Mouse (Mus musculus) heart, embryonic 12.5 days (tissue): Measurements from ENCODE around the gene Itgam. TPM values are rescaled to one million over a fixed set of nuclear protein-coding genes. Genes with fewer than 3 reads are reported as not detected.

Experiments
- ATAC-seq: fragments of 200-750 bp; cut with Nextera tagmentation; 2 replicates; pipeline ENCODE4 v1.8.0; 2017; ENCODE audit warnings: moderate TSS enrichment, moderate library complexity; ENCODE audit not compliant: insufficient number of reproducible peaks, low FRiP score
- H3K27ac ChIP-seq: fragments of 300-500 bp; sonication (generic); 2 replicates; pipeline ENCODE4 v1.5.1; 2016; ENCODE audit warnings: mild to moderate bottlenecking, moderate library complexity; ENCODE audit not compliant: poor library complexity, severe bottlenecking
- H3K27me3 ChIP-seq: fragments of 300-500 bp; sonication (generic); replicated peaks from 2 replicates; pipeline ENCODE4 v1.6.1; 2016; ENCODE audit warnings: mild to moderate bottlenecking, moderate library complexity
- H3K36me3 ChIP-seq: fragments of 300-500 bp; sonication (generic); 2 replicates; pipeline ENCODE4 v1.6.1; 2016; ENCODE audit warnings: mild to moderate bottlenecking, moderate library complexity
- H3K4me1 ChIP-seq: fragments of 300-500 bp; sonication (generic); replicated peaks from 2 replicates; pipeline ENCODE4 v1.6.1; 2016; ENCODE audit warnings: mild to moderate bottlenecking
- H3K4me2 ChIP-seq: fragments of 300-500 bp; sonication (generic); 2 replicates; pipeline ENCODE4 v1.6.1; 2016; ENCODE audit warnings: mild to moderate bottlenecking, moderate library complexity
- H3K4me3 ChIP-seq: fragments of 300-500 bp; sonication (generic); 2 replicates; pipeline ENCODE4 v1.5.1; 2016; ENCODE audit warnings: mild to moderate bottlenecking
- H3K9ac ChIP-seq: fragments of 300-500 bp; sonication (generic); 2 replicates; pipeline ENCODE4 v1.6.1; 2016; ENCODE audit warnings: mild to moderate bottlenecking, moderate library complexity
- H3K9me3 ChIP-seq: fragments of 300-500 bp; sonication (generic); replicated peaks from 2 replicates; pipeline ENCODE4 v1.6.1; 2016; ENCODE audit warnings: mild to moderate bottlenecking, moderate library complexity
- WGBS: fragments of 180-500 bp; shearing (Covaris S2); methylation state at CpG from one replicate; pipeline ENCODE4 v1.1.7; 2016; 5-methylcytosine and 5-hydroxymethylcytosine counted together
- polyA plus RNA-seq: library from polyadenylated mRNA; unstranded; fragments of >200 nt; fragmentation: Nextera tagmentation; extraction: Ambion mirVana; gene quantifications from 2 replicates; pipeline ENCODE4 v1.2.1, GENCODE M21; 2016

Gene Itgam
- polyA plus RNA-seq, 1 experiment from 2014 or later, result 0.55 TPM

DNA sequence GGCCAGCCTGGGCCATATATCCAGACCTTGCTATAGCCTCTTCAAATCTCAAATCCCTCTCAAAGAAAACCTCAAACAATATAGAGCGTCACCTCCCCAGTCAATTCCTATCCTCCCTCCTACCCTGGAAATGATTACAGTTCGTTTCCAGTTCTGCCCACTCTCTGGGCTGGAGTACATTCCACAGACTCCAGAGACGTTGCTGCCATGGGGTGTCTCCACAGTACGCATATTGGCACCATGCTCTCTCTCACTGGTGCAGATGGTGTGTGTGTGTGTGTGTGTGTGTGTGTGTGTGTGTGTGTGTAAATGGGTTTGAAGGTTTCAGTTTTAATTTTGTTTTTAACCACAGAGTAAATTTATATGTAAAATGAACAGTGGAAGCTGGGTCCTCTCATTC lies 42.8 kb downstream of the Itgam start:
- no peak overlapping the region for H3K4me3 ChIP-seq
- no peaks in the 10 kb centered on the region for H3K9me3 ChIP-seq
- H3K4me1 ChIP-seq, result no peaks in the 10 kb centered on the region
- H3K27me3 ChIP-seq, result no peaks in the 10 kb centered on the region
- H3K9ac ChIP-seq, result no peak overlapping the region
- no peaks in the 10 kb centered on the region for H3K36me3 ChIP-seq
- no peak for ATAC-seq
- WGBS, result 51% methylated on average over 4 of the region's 4 CpGs
- no peak overlapping the region for H3K4me2 ChIP-seq
- no peak overlapping the region for H3K27ac ChIP-seq

- no peaks in the 10 kb centered on the region for H3K27me3 ChIP-seq
- no peak overlapping the region for H3K4me2 ChIP-seq
- ATAC-seq, result no peak
- no peak overlapping the region for H3K4me3 ChIP-seq
- H3K9ac ChIP-seq, result no peak overlapping the region
- WGBS, result 82% methylated on average over 7 of the region's 7 CpGs
- no peaks in the 10 kb centered on the region for H3K9me3 ChIP-seq
- no peaks in the 10 kb centered on the region for H3K4me1 ChIP-seq
- no peaks in the 10 kb centered on the region for H3K36me3 ChIP-seq
- no peak overlapping the region for H3K27ac ChIP-seq
These were observed 45.0 kb downstream of the Itgam start for GRCm38 (mm10) chr7:128107462-128107861.

DNA sequence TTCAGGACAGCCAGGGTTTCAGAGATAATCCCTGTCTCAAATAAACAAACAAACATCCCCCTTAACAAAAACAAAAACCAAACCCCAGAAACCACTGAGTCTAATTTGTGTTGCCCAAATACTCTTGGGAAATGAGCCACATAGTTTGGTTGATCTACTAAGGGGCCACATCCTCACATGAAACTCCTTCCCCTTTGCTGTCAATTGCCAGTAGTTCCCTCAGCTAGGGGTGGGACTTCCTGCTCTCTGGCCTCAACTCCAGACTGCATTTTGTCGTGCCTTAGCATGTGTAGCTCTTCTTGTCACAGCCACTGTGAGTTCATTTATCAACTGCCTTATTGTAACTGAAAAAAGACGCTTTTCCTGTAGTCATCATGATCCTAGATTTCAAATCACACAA lies 47.9 kb downstream of the Itgam start:
- 59% methylated on average over 2 of the region's 2 CpGs for WGBS
- Histone ChIP-seq H3K9ac (no peak overlapping the region), H3K27ac (no peak overlapping the region), H3K4me3 (no peak overlapping the region), H3K36me3 (no peaks in the 10 kb centered on the region), H3K27me3 (peaks cover 3% of the 10 kb centered on the region; the same call in 1 of the 2 replicates), H3K4me2 (no peak overlapping the region), H3K9me3 (no peaks in the 10 kb centered on the region), H3K4me1 (no peaks in the 10 kb centered on the region)
- no peak for ATAC-seq

DNA sequence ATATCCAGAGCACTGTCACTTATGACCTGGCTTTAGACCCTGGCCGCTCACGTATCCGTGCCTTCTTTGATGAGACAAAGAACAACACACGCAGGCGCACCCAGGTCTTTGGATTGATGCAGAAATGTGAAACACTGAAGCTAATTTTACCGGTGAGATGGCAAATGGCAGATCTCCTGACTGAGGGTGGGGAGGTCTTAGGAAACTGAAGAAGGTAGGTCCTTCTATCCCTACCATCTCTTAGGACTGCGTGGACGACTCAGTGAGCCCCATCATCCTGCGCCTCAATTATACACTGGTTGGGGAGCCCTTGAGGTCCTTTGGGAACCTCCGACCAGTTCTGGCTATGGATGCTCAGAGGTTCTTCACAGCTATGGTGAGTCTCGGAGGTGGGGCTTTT lies 49.7 kb downstream of the Itgam start:
- WGBS, result 85% methylated on average over 11 of the region's 11 CpGs
- ATAC-seq, result no peak
- no peaks in the 10 kb centered on the region for H3K9me3 ChIP-seq

GRCm38 (mm10) chr7:128114371-128115105 lies 52.1 kb downstream of the Itgam start:
- Histone ChIP-seq H3K4me1 (no peaks in the 10 kb centered on the region), H3K9ac (no peak overlapping the region), H3K27me3 (peaks cover 3% of the 10 kb centered on the region; the same call in 1 of the 2 replicates), H3K9me3 (no peaks in the 10 kb centered on the region), H3K36me3 (no peaks in the 10 kb centered on the region), H3K4me2 (no peak overlapping the region), H3K27ac (no peak overlapping the region), H3K4me3 (no peak overlapping the region)
- ATAC-seq, result no peak
- WGBS, result 91% methylated on average over 11 of the region's 11 CpGs

More for the DNA sequence above, 49.7 kb downstream of the Itgam start:
- Histone ChIP-seq H3K4me1 (no peaks in the 10 kb centered on the region), H3K4me3 (no peak overlapping the region), H3K27ac (no peak overlapping the region), H3K27me3 (peaks cover 3% of the 10 kb centered on the region; the same call in 1 of the 2 replicates), H3K36me3 (no peaks in the 10 kb centered on the region), H3K9ac (no peak overlapping the region), H3K4me2 (no peak overlapping the region)

GRCm38 (mm10) chr7:128115211-128115958 lies 52.9 kb downstream of the Itgam start:
- 76% methylated on average over 5 of the region's 5 CpGs for WGBS
- no peak for ATAC-seq
- no peaks in the 10 kb centered on the region for H3K36me3 ChIP-seq

GRCm38 (mm10) chr7:128116396-128116795 lies 54.0 kb downstream of the Itgam start:
- WGBS, result 90% methylated on average over 5 of the region's 5 CpGs
- no peak overlapping the region for H3K9ac ChIP-seq

More at GRCm38 (mm10) chr7:128115211-128115958, 52.9 kb downstream of the Itgam start:
- Histone ChIP-seq H3K9me3 (no peaks in the 10 kb centered on the region), H3K4me3 (no peak overlapping the region), H3K9ac (no peak overlapping the region), H3K27me3 (peaks cover 3% of the 10 kb centered on the region; the same call in 1 of the 2 replicates), H3K27ac (no peak overlapping the region), H3K4me2 (no peak overlapping the region), H3K4me1 (no peaks in the 10 kb centered on the region)

GRCm38 (mm10) chr7:128119726-128120490 lies 57.5 kb downstream of the Itgam start:
- no peak overlapping the region for H3K4me3 ChIP-seq
- no peaks in the 10 kb centered on the region for H3K9me3 ChIP-seq
- H3K27me3 ChIP-seq, result no peaks in the 10 kb centered on the region
- 79% methylated on average over 6 of the region's 6 CpGs for WGBS
- no peaks in the 10 kb centered on the region for H3K4me1 ChIP-seq
- H3K4me2 ChIP-seq, result no peak overlapping the region
- no peaks in the 10 kb centered on the region for H3K36me3 ChIP-seq
- no peak for ATAC-seq
- H3K9ac ChIP-seq, result no peak overlapping the region
- no peak overlapping the region for H3K27ac ChIP-seq

More at GRCm38 (mm10) chr7:128116396-128116795, 54.0 kb downstream of the Itgam start:
- H3K27ac ChIP-seq, result no peak overlapping the region
- no peak for ATAC-seq
- H3K4me3 ChIP-seq, result no peak overlapping the region
- no peaks in the 10 kb centered on the region for H3K4me1 ChIP-seq
- H3K27me3 ChIP-seq, result peaks cover 3% of the 10 kb centered on the region; the same call in 1 of the 2 replicates
- no peaks in the 10 kb centered on the region for H3K9me3 ChIP-seq
- H3K36me3 ChIP-seq, result no peaks in the 10 kb centered on the region
- H3K4me2 ChIP-seq, result no peak overlapping the region

- H3K4me1 ChIP-seq, result peaks cover 19% of the 10 kb centered on the region
- no peak within 1 kb of the TSS for H3K4me3 ChIP-seq
- WGBS, result 66% methylated on average over 8 of the region's 8 CpGs
- H3K9me3 ChIP-seq, result no peaks in the 10 kb centered on the region
- H3K27ac ChIP-seq, result no peak within 1 kb of the TSS
- no peaks in the 10 kb centered on the region for H3K27me3 ChIP-seq
- no peaks in the 10 kb centered on the region for H3K36me3 ChIP-seq
- no peak for ATAC-seq
- no peak within 1 kb of the TSS for H3K4me2 ChIP-seq
- no peak within 1 kb of the TSS for H3K9ac ChIP-seq
These were observed 66.6 kb downstream of the Itgam start, which contains the start of gene Itgax for GRCm38 (mm10) chr7:128128741-128129720. Itgax (plus strand) TSS chr7:128129547.

DNA sequence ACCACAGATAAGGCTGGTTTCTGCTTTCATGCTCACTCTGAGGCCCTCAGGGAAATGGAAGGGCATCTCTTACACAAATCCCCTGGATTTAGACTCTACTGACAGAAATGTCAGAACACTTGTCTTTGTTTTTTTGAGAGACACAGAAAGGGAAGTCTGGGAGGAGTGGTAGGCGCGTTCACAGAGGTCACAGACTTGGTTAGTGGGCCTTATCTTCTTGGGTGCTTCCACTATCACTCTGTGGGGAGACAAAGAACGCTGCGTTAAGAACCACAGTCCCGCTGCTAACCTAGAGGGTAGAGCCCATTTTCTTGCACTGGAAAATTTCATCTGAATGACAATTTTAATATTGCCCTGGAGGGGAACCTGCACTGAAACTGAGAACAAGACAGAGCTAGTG lies 69.7 kb downstream of the Itgam start:
- no peak overlapping the region for H3K9ac ChIP-seq
- no peak overlapping the region for H3K4me3 ChIP-seq
- ATAC-seq, result no peak
- no peaks in the 10 kb centered on the region for H3K36me3 ChIP-seq
- peaks cover 19% of the 10 kb centered on the region for H3K4me1 ChIP-seq
- H3K27me3 ChIP-seq, result no peaks in the 10 kb centered on the region
- no peak overlapping the region for H3K4me2 ChIP-seq
- H3K27ac ChIP-seq, result no peak overlapping the region
- no peaks in the 10 kb centered on the region for H3K9me3 ChIP-seq
- WGBS, result 41% methylated on average over 5 of the region's 5 CpGs
